15 mouse cellular contexts compared by ENCODE assay signal in genomic region chr11:100870256-100870967, GRCm38 (mm10). TPM values are rescaled to one million over a fixed set of nuclear protein-coding genes. Genes with fewer than 3 reads are reported as not detected.
DNase-seq lines count a peak whose midpoint lies in the region; ATAC-seq and TF ChIP-seq lines count a peak whose summit lies in the region.
"Had no signal": no experiment of that assay in that cellular context is flagged by ENCODE, and none has a peak within 500 bp of the region (broad histone marks: within the 10 kb centered on the region; RNA-seq: fewer than 3 reads in every experiment).

No protein-coding gene starts in this region.

- no peaks in the 10 kb centered on the region for H3K4me1 ChIP-seq in forebrain, embryonic 13.5 days
- no peaks in the 10 kb centered on the region for H3K4me1 ChIP-seq in forebrain, embryonic 12.5 days
- H3K4me1 ChIP-seq in liver, adult 2 months (ENCODE audit: control insufficient read depth, insufficient read depth, low read length): peaks cover 13% of the 10 kb centered on the region
- no peaks in the 10 kb centered on the region for H3K4me1 ChIP-seq in liver, embryonic 11.5 days (replicated peaks; ENCODE audit: control insufficient read depth, insufficient read depth, low read length)
- no peaks in the 10 kb centered on the region for H3K4me1 ChIP-seq in midbrain, embryonic 10.5 days
- H3K4me1 ChIP-seq in hindbrain, embryonic 10.5 days (replicated peaks): 0 out of 2 replicates have a peak, but pooled peaks cover 4% of the 10 kb centered on the region
- H3K4me1 ChIP-seq: midbrain, embryonic 13.5 days; neural tube, embryonic 15.5 days had no signal

- H3K9ac ChIP-seq in forebrain, embryonic 13.5 days: no peak overlapping the region
- no peak overlapping the region for H3K9ac ChIP-seq in forebrain, embryonic 12.5 days
- no peak overlapping the region for H3K9ac ChIP-seq in liver, adult 2 months (ENCODE audit: low read depth, low read length)
- no peak overlapping the region for H3K9ac ChIP-seq in liver, embryonic 11.5 days (ENCODE audit: low read depth, low read length)
- H3K9ac ChIP-seq: midbrain, embryonic 13.5 days; neural tube, embryonic 15.5 days had no signal

- WGBS in forebrain, embryonic 13.5 days: 77% methylated on average over 10 of the region's 10 CpGs
- 84% methylated on average over 10 of the region's 10 CpGs for WGBS in forebrain, embryonic 12.5 days
- 23% methylated on average over 10 of the region's 10 CpGs for WGBS in liver, adult 2 months
- WGBS in liver, embryonic 11.5 days: 86% methylated on average over 10 of the region's 10 CpGs
- 84% methylated on average over 10 of the region's 10 CpGs for WGBS in midbrain, embryonic 10.5 days
- 86% methylated on average over 10 of the region's 10 CpGs for WGBS in hindbrain, embryonic 10.5 days

- H3K79me2 ChIP-seq in liver, adult 2 months (ENCODE audit: control insufficient read depth, insufficient read depth, low read length): no peaks in the 10 kb centered on the region

- H3K27me3 ChIP-seq in forebrain, embryonic 13.5 days: no peaks in the 10 kb centered on the region
- peaks cover 5% of the 10 kb centered on the region; the same call in 1 of the 2 replicates for H3K27me3 ChIP-seq in forebrain, embryonic 12.5 days
- H3K27me3 ChIP-seq in liver, adult 2 months (ENCODE audit: control insufficient read depth, insufficient read depth, low read length): no peaks in the 10 kb centered on the region
- H3K27me3 ChIP-seq in liver, embryonic 11.5 days (replicated peaks; ENCODE audit: control insufficient read depth, insufficient read depth, low read length): no peaks in the 10 kb centered on the region
- no peaks in the 10 kb centered on the region for H3K27me3 ChIP-seq in midbrain, embryonic 10.5 days (ENCODE audit: low read depth, poor library complexity, severe bottlenecking)
- H3K27me3 ChIP-seq in hindbrain, embryonic 10.5 days (ENCODE audit: insufficient read depth, poor library complexity, severe bottlenecking): peaks cover 3% of the 10 kb centered on the region; the same call in 1 of the 2 replicates
- H3K27me3 ChIP-seq: midbrain, embryonic 13.5 days; neural tube, embryonic 15.5 days had no signal

- peak; percentile 98 for DNase-seq in liver, adult 2 months (ENCODE audit: extremely low read depth, low read depth, low spot score)
- DNase-seq in liver, embryonic 11.5 days (ENCODE audit: low spot score): no peak
- peak; percentile 80 for DNase-seq in brain, adult 2 months (ENCODE audit: low read depth, low spot score)
- DNase-seq in layer of hippocampus, adult 9-10 months (ENCODE audit: low spot score): peak; percentile 55
- no peak for DNase-seq in midbrain, embryonic 10.5 days (ENCODE audit: low spot score)
- no peak for DNase-seq in hindbrain, embryonic 10.5 days (ENCODE audit: low spot score)
- DNase-seq: B cell, adult 2 months; cerebellum, postnatal 36 days; heart, adult 2 months; lung, adult 2 months had no signal

- 0 out of 2 replicates have a peak, but pooled peaks have one; percentile 41 for ATAC-seq in forebrain, embryonic 13.5 days
- ATAC-seq in forebrain, embryonic 12.5 days (ENCODE audit: low FRiP score): no peak
- ATAC-seq in liver, embryonic 11.5 days (replicated peaks; ENCODE audit: low FRiP score): no peak
- ATAC-seq: hindbrain, embryonic 16.5 days; midbrain, embryonic 13.5 days had no signal

- no peak for TF ChIP-seq CTCF in liver, adult 2 months (IDR thresholded peaks at IDR 0.05; ENCODE audit: low read depth, low read length)

- TF ChIP-seq POLR2A in liver, adult 2 months (IDR thresholded peaks at IDR 0.05; ENCODE audit: extremely low read depth, insufficient read depth, low read length): no peak

- no peak overlapping the region for H3K27ac ChIP-seq in forebrain, embryonic 13.5 days
- no peak overlapping the region for H3K27ac ChIP-seq in forebrain, embryonic 12.5 days
- peak overlapping the region; percentile 55 for H3K27ac ChIP-seq in liver, adult 2 months (replicated peaks; ENCODE audit: insufficient read depth, low read depth, low read length)
- no peak overlapping the region for H3K27ac ChIP-seq in liver, embryonic 11.5 days (ENCODE audit: low read depth, low read length)
- no peak overlapping the region for H3K27ac ChIP-seq in midbrain, embryonic 10.5 days (replicated peaks)
- H3K27ac ChIP-seq in hindbrain, embryonic 10.5 days: no peak overlapping the region
- H3K27ac ChIP-seq: heart, adult 2 months; midbrain, embryonic 13.5 days; neural tube, embryonic 15.5 days had no signal

- H3K9me3 ChIP-seq in forebrain, embryonic 13.5 days (replicated peaks): no peaks in the 10 kb centered on the region
- H3K9me3 ChIP-seq in forebrain, embryonic 12.5 days: no peaks in the 10 kb centered on the region
- no peaks in the 10 kb centered on the region for H3K9me3 ChIP-seq in liver, embryonic 11.5 days (ENCODE audit: control insufficient read depth, low read length)
- H3K9me3 ChIP-seq in midbrain, embryonic 10.5 days (replicated peaks): no peaks in the 10 kb centered on the region
- no peaks in the 10 kb centered on the region for H3K9me3 ChIP-seq in hindbrain, embryonic 10.5 days
- H3K9me3 ChIP-seq: midbrain, embryonic 13.5 days; neural tube, embryonic 15.5 days had no signal

- H3K4me3 ChIP-seq in forebrain, embryonic 13.5 days: no peak overlapping the region
- H3K4me3 ChIP-seq in forebrain, embryonic 12.5 days (replicated peaks): no peak overlapping the region
- no peak overlapping the region for H3K4me3 ChIP-seq in liver, adult 2 months (ENCODE audit: insufficient read depth, low read depth, low read length)
- no peak overlapping the region for H3K4me3 ChIP-seq in liver, embryonic 11.5 days (ENCODE audit: low read depth, low read length)
- H3K4me3 ChIP-seq in midbrain, embryonic 10.5 days: no peak overlapping the region
- no peak overlapping the region for H3K4me3 ChIP-seq in hindbrain, embryonic 10.5 days
- H3K4me3 ChIP-seq: heart, adult 2 months; midbrain, embryonic 13.5 days; neural tube, embryonic 15.5 days had no signal

- H3K36me3 ChIP-seq in forebrain, embryonic 13.5 days (ENCODE audit: poor library complexity, severe bottlenecking): no peaks in the 10 kb centered on the region
- H3K36me3 ChIP-seq in forebrain, embryonic 12.5 days (replicated peaks): no peaks in the 10 kb centered on the region
- peaks cover 15% of the 10 kb centered on the region for H3K36me3 ChIP-seq in liver, adult 2 months (ENCODE audit: control insufficient read depth, insufficient read depth, low read length)
- H3K36me3 ChIP-seq in liver, embryonic 11.5 days (ENCODE audit: control insufficient read depth, insufficient read depth, low read length): no peaks in the 10 kb centered on the region
- H3K36me3 ChIP-seq in midbrain, embryonic 10.5 days: no peaks in the 10 kb centered on the region
- H3K36me3 ChIP-seq in hindbrain, embryonic 10.5 days: no peaks in the 10 kb centered on the region
- H3K36me3 ChIP-seq: midbrain, embryonic 13.5 days; neural tube, embryonic 15.5 days had no signal

- no peak overlapping the region for H3K4me2 ChIP-seq in forebrain, embryonic 13.5 days
- no peak overlapping the region for H3K4me2 ChIP-seq in forebrain, embryonic 12.5 days
- H3K4me2 ChIP-seq in liver, embryonic 11.5 days: no peak overlapping the region
- H3K4me2 ChIP-seq: midbrain, embryonic 13.5 days; neural tube, embryonic 15.5 days had no signal

RNA-seq across cellular contexts. Expression of gene Stat5a, which starts 11.3 kb away (rescaled TPM):
- polyA plus RNA-seq in forebrain, embryonic 13.5 days (2015; fragmentation: Nextera tagmentation; extraction: Ambion mirVana): 0.85 and 1.2 TPM in 2 replicates
- 1.2 and 1.8 TPM in 2 replicates for polyA plus RNA-seq in forebrain, embryonic 12.5 days (2016; fragmentation: Nextera tagmentation; extraction: Ambion mirVana)
- 6.9 and 7.8 TPM in 2 replicates for total RNA-seq in liver, adult 2 months (2014; rRNA removed)
- polyA plus RNA-seq in liver, adult 2 months (2012; rRNA removed): 15.0 and 18.0 TPM in 2 replicates
- polyA plus RNA-seq in liver, embryonic 11.5 days (2014; fragmentation: Nextera tagmentation; extraction: Ambion mirVana): 26.3 and 27.8 TPM in 2 replicates
- 1.7 TPM in 2 replicates for polyA plus RNA-seq in midbrain, embryonic 10.5 days (2016; fragmentation: Nextera tagmentation; extraction: Ambion mirVana)
- 2.0 and 2.8 TPM in 2 replicates for polyA plus RNA-seq in hindbrain, embryonic 10.5 days (2016; fragmentation: Nextera tagmentation; extraction: Ambion mirVana)

RNA-seq across cellular contexts. Expression of gene Stat5b, which starts 19.9 kb away (rescaled TPM):
- 11.1 and 14.0 TPM in 2 replicates for polyA plus RNA-seq in forebrain, embryonic 13.5 days (2015; fragmentation: Nextera tagmentation; extraction: Ambion mirVana)
- 16.6 and 17.3 TPM in 2 replicates for polyA plus RNA-seq in forebrain, embryonic 12.5 days (2016; fragmentation: Nextera tagmentation; extraction: Ambion mirVana)
- 31.8 and 33.0 TPM in 2 replicates for total RNA-seq in liver, adult 2 months (2014; rRNA removed)
- 32.0 and 35.2 TPM in 2 replicates for polyA plus RNA-seq in liver, adult 2 months (2012; rRNA removed)
- 46.0 and 50.1 TPM in 2 replicates for polyA plus RNA-seq in liver, embryonic 11.5 days (2014; fragmentation: Nextera tagmentation; extraction: Ambion mirVana)
- 15.0 and 15.9 TPM in 2 replicates for polyA plus RNA-seq in midbrain, embryonic 10.5 days (2016; fragmentation: Nextera tagmentation; extraction: Ambion mirVana)
- polyA plus RNA-seq in hindbrain, embryonic 10.5 days (2016; fragmentation: Nextera tagmentation; extraction: Ambion mirVana): 13.6 and 14.8 TPM in 2 replicates

Comparison
In these comparisons a context has a peak if more than half of its experiments do, and no peak if none do; other contexts are left out.
1. DNase-seq: peak in liver, adult 2 months (single experiment), brain, adult 2 months (single experiment) and layer of hippocampus, adult 9-10 months (single experiment); none in liver, embryonic 11.5 days (single experiment), midbrain, embryonic 10.5 days (single experiment) and hindbrain, embryonic 10.5 days (single experiment).